Mouse (Mus musculus) limb, embryonic 11.5 days (tissue): ENCODE results near the gene Gna11. TPM values are rescaled to one million over a fixed set of nuclear protein-coding genes. Genes with fewer than 3 reads are reported as not detected.
A peak's percentile ranks its signal among the peaks of the same experiment; 100 is the strongest.

Source experiments
- ATAC-seq: fragments of 200-750 bp; cut with Nextera tagmentation; 2 replicates; pipeline ENCODE4 v1.8.0; 2017; ENCODE audit warnings: low read depth; ENCODE audit not compliant: insufficient number of reproducible peaks, low FRiP score, low TSS enrichment
- DNase-seq: peaks from one replicate; pipeline ENCODE4 v3.0.0-alpha.2; 2015; ENCODE audit warnings: low spot score
- H3K27ac ChIP-seq: fragments of 300-500 bp; sonication (generic); replicated peaks from 2 replicates; pipeline ENCODE4 v1.5.1; 2014; ENCODE audit warnings: low read depth, mild to moderate bottlenecking, low read length
- H3K27me3 ChIP-seq: fragments of 300-500 bp; sonication (generic); 2 replicates; pipeline ENCODE4 v1.6.1; 2014; ENCODE audit warnings: mild to moderate bottlenecking, low read length, mixed read lengths; ENCODE audit not compliant: control insufficient read depth, insufficient read depth
- H3K36me3 ChIP-seq: fragments of 300-500 bp; sonication (generic); 2 replicates; pipeline ENCODE4 v1.6.1; 2014; ENCODE audit warnings: mild to moderate bottlenecking, low read length, moderate library complexity, mixed read lengths; ENCODE audit not compliant: control insufficient read depth, insufficient read depth
- H3K4me1 ChIP-seq: fragments of 300-500 bp; sonication (generic); 2 replicates; pipeline ENCODE4 v1.6.1; 2014; ENCODE audit warnings: low read length, mixed read lengths; ENCODE audit not compliant: control insufficient read depth, insufficient read depth
- H3K4me2 ChIP-seq: fragments of 300-500 bp; sonication (generic); 2 replicates; pipeline ENCODE4 v1.6.1; 2014; ENCODE audit warnings: low read depth, mild to moderate bottlenecking, moderate library complexity; ENCODE audit not compliant: severe bottlenecking
- H3K4me3 ChIP-seq: fragments of 300-500 bp; sonication (generic); 2 replicates; pipeline ENCODE4 v1.5.1; 2014; ENCODE audit warnings: low read depth, low read length
- H3K9ac ChIP-seq: fragments of 300-500 bp; sonication (generic); 2 replicates; pipeline ENCODE4 v1.6.1; 2014; ENCODE audit warnings: mild to moderate bottlenecking, low read length
- H3K9me3 ChIP-seq: fragments of 300-500 bp; sonication (generic); 2 replicates; pipeline ENCODE4 v1.6.1; 2016; ENCODE audit warnings: low read length; ENCODE audit not compliant: control insufficient read depth
- WGBS: fragments of 180-500 bp; shearing (Covaris S2); extraction: QIAGEN DNeasy Blood & Tissue Kit; methylation state at CpG from one replicate; pipeline ENCODE4 v1.1.7; 2014; 5-methylcytosine and 5-hydroxymethylcytosine counted together
- microRNA-seq: library from miRNA; unstranded; fragments of <30 nt; microRNA quantifications from one replicate; pipeline ENCODE4, GENCODE M21; 2016
- polyA plus RNA-seq: library from polyadenylated mRNA; unstranded; fragments of >200 nt; fragmentation: Nextera tagmentation; extraction: Ambion mirVana; gene quantifications from 2 replicates; pipeline ENCODE4 v1.2.1, GENCODE M21; 2014

Gene Gna11
- polyA plus RNA-seq, 1 experiment from 2014 or later = 82.1 TPM

DNA sequence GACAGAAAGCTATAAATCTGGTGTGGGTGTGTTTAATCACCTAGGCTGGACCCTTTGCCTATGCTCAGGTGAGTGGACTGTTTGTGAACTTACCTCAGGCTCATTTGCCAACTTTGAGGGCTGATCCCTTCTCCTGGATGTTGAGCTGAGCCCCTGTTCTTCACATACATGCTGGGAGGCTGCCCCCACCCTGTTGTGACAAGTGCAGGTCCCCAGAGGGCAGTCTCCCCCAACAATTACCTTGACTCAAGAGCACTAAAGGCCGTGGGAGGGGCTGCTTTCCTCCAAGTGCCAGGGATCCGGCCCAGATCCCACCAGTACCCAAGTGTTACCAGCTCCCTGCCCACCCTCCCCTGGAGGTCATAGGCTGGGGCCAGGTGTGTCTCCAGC lies 59.9 kb downstream of the Gna11 start:
- WGBS = 18% methylated on average over 2 of the region's 2 CpGs
- Histone ChIP-seq H3K27me3 (peaks cover 21% of the 10 kb centered on the region), H3K4me3 (no peak overlapping the region), H3K9me3 (no peaks in the 10 kb centered on the region), H3K4me2 (no peak overlapping the region), H3K9ac (no peak overlapping the region), H3K4me1 (no peaks in the 10 kb centered on the region), H3K36me3 (peaks cover 29% of the 10 kb centered on the region), H3K27ac (no peak overlapping the region)
- DNase-seq (no peak), ATAC-seq (no peak)

DNA sequence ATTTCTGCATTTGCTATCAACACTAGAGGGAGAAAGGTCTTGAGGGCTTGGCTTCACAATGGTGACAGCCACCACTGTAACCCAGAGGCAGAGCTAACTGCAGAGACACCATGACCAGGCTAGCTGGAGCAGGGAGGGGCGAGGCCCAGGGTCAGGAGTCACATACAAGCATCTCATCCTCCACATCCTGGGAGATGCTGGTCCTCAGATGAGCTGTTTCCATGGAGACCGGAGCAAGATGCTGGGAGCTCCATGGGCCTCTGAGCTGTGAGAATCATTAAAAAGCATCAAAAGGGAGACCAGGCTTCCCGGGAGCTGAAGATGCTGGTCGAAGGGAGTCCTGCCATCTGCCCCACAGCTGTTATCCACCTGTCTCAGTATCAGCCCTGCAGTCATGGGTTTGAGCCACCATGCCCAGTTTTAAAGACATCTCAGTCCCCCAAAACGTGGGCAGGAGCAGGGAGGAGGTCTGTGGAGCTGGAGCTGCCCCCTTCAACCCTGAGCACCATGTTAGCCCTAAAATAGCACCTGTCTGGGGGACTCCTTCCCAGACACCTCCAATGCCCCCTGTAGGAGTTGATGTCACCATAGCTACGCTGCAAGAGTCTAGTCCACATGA lies 60.4 kb downstream of the Gna11 start:
- no peak for DNase-seq
- ATAC-seq = no peak
- H3K27me3 ChIP-seq = peaks cover 21% of the 10 kb centered on the region
- no peaks in the 10 kb centered on the region for H3K4me1 ChIP-seq
- no peaks in the 10 kb centered on the region for H3K9me3 ChIP-seq
- H3K4me3 ChIP-seq = no peak overlapping the region
- peaks cover 25% of the 10 kb centered on the region for H3K36me3 ChIP-seq
- no peak overlapping the region for H3K4me2 ChIP-seq
- no peak overlapping the region for H3K27ac ChIP-seq
- WGBS = 73% methylated on average over 6 of the region's 6 CpGs
- H3K9ac ChIP-seq = no peak overlapping the region

GRCm38 (mm10) chr10:81483983-81484382 lies 61.0 kb downstream of the Gna11 start:
- Histone ChIP-seq H3K4me2 (no peak overlapping the region), H3K9ac (no peak overlapping the region), H3K27me3 (peaks cover 21% of the 10 kb centered on the region), H3K9me3 (no peaks in the 10 kb centered on the region), H3K36me3 (peaks cover 23% of the 10 kb centered on the region), H3K27ac (no peak overlapping the region), H3K4me3 (no peak overlapping the region), H3K4me1 (no peaks in the 10 kb centered on the region)
- WGBS = 26% methylated on average over 8 of the region's 9 CpGs
- no peak for ATAC-seq
- peak; percentile 58 for DNase-seq

GRCm38 (mm10) chr10:81482533-81482889 lies 62.5 kb downstream of the Gna11 start, which contains the start of gene Celf5:
Gene Celf5, minus strand, starts transcription at chr10:81482709.
- peaks cover 8% of the 10 kb centered on the region for H3K36me3 ChIP-seq
- H3K4me2 ChIP-seq = peak within 1 kb of the TSS; percentile 67
- H3K9ac ChIP-seq = peak within 1 kb of the TSS; percentile 47; the same call in 1 of the 2 replicates
- H3K4me3 ChIP-seq = peak within 1 kb of the TSS; percentile 28
- no peaks in the 10 kb centered on the region for H3K9me3 ChIP-seq
- DNase-seq = peak; percentile 73
- 0% methylated on average over 33 of the region's 36 CpGs for WGBS
- no peak within 1 kb of the TSS for H3K27ac ChIP-seq
- no peak for ATAC-seq
- H3K27me3 ChIP-seq = peaks cover 21% of the 10 kb centered on the region
- H3K4me1 ChIP-seq = no peaks in the 10 kb centered on the region

DNA sequence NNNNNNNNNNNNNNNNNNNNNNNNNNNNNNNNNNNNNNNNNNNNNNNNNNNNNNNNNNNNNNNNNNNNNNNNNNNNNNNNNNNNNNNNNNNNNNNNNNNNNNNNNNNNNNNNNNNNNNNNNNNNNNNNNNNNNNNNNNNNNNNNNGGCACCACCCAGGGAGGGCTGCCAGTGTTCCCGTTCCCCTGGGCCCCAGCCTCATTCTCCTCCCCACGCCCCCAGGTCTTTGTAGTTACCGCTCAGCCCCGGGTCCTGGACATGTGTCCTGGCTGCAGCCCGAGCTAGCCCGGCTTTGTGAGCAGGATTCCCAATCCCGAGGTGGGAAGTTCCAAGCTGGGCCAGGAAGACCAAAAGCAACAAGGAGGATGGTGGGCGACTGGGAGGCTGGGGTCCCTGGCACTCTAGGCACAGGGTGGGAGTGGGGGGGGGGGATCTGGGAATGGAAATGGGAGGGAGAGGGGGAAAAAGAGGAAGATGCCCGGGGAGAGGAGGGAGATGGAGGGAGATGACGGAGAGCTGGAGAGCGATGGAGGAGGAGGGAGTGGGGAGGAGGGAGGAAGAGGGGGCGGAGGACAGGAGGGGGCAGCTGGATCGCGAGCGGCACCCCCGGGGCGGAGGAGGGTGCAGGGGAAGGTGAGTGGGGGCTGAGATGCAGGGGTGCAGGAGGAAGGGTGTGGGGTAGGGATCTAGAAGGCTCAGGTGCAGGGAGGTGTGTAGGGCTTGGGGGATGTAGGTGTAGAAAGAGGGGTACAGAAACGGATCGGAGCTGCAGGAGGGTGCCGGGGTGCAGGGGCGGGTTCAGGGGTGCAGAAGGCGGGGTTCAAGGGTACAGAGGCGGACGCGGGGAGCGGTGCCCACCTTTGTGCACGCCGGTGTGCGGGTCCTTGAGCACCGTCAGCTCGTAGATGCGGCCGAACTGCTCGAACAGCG lies 63.1 kb downstream of the Gna11 start:
- H3K9ac ChIP-seq = peak overlapping the region; percentile 47; the same call in 1 of the 2 replicates
- no peak for ATAC-seq
- no peaks in the 10 kb centered on the region for H3K9me3 ChIP-seq
- H3K36me3 ChIP-seq = peaks cover 3% of the 10 kb centered on the region; the same call in 1 of the 2 replicates
- no peak overlapping the region for H3K27ac ChIP-seq
- H3K27me3 ChIP-seq = peaks cover 26% of the 10 kb centered on the region
- no peaks in the 10 kb centered on the region for H3K4me1 ChIP-seq
- H3K4me3 ChIP-seq = peak overlapping the region; percentile 28
- DNase-seq = no peak
- WGBS = 4% methylated on average over 34 of the region's 35 CpGs
- peak overlapping the region; percentile 67 for H3K4me2 ChIP-seq

Small RNA genes within 50 kb of the gene (microRNA-seq; reads per million reads assigned to microRNA genes)
- not detected for gene Gm25595

Other genes with a start within 250 kb of the Gna11 start
- gene Cactin, start 224.1 kb downstream of the Gna11 start, polyA plus RNA-seq = 35.9 and 40.0 TPM in 2 replicates
- gene Tbxa2r, start 216.5 kb downstream of the Gna11 start, polyA plus RNA-seq = 1.7 and 1.8 TPM in 2 replicates
- not detected in 2 replicates for gene Gipc3, start 201.9 kb downstream of the Gna11 start, polyA plus RNA-seq
- 129 and 130 TPM in 2 replicates for gene Hmg20b, start 194.7 kb downstream of the Gna11 start, polyA plus RNA-seq
- 4.7 and 5.9 TPM in 2 replicates for gene Mfsd12, start 187.7 kb downstream of the Gna11 start, polyA plus RNA-seq
- gene 4930404N11Rik, start 179.4 kb downstream of the Gna11 start, polyA plus RNA-seq = 0.21 and 0.45 TPM in 2 replicates
- 107 and 119 TPM in 2 replicates for gene Fzr1, start 166.7 kb downstream of the Gna11 start, polyA plus RNA-seq
- gene Dohh, start 160.8 kb downstream of the Gna11 start, polyA plus RNA-seq = 53.7 and 55.7 TPM in 2 replicates
- gene Gm48551, start 160.7 kb downstream of the Gna11 start, polyA plus RNA-seq = 2.1 and 2.8 TPM in 2 replicates
- gene Gm48552, start 156.2 kb downstream of the Gna11 start, polyA plus RNA-seq = 0.40 and 1.0 TPM in 2 replicates
- 3.4 and 3.5 TPM in 2 replicates for gene Smim24, start 152.1 kb downstream of the Gna11 start, polyA plus RNA-seq
- 16.7 and 18.7 TPM in 2 replicates for gene Nfic, start 89.6 kb downstream of the Gna11 start, polyA plus RNA-seq
- 0.33 and 0.77 TPM in 2 replicates for gene Celf5, start 62.5 kb downstream of the Gna11 start, polyA plus RNA-seq
- 60.3 and 66.8 TPM in 2 replicates for gene Ncln, start 48.8 kb downstream of the Gna11 start, polyA plus RNA-seq
- gene S1pr4, start 45.1 kb downstream of the Gna11 start, polyA plus RNA-seq = 0.10 and 0.43 TPM in 2 replicates
- 0.99 and 1.1 TPM in 2 replicates for gene Gna15, start 21.0 kb downstream of the Gna11 start, polyA plus RNA-seq
- 259 and 343 TPM in 2 replicates for gene Aes, start 14.3 kb upstream of the Gna11 start, polyA plus RNA-seq
- 13.7 and 18.4 TPM in 2 replicates for gene Tle2, start 29.4 kb upstream of the Gna11 start, polyA plus RNA-seq
- 11.1 and 11.6 TPM in 2 replicates for gene Tle6, start 55.9 kb upstream of the Gna11 start, polyA plus RNA-seq
- 0.63 and 1.5 TPM in 2 replicates for gene BC025920, start 61.1 kb upstream of the Gna11 start, polyA plus RNA-seq
- 46.2 and 46.5 TPM in 2 replicates for gene Sirt6, start 82.6 kb upstream of the Gna11 start, polyA plus RNA-seq
- gene Ankrd24, start 83.3 kb upstream of the Gna11 start, polyA plus RNA-seq = 4.3 and 5.5 TPM in 2 replicates
- gene Gm10778, start 103.9 kb upstream of the Gna11 start, polyA plus RNA-seq = 5.5 and 6.2 TPM in 2 replicates
- gene Zfp433, start 159.6 kb upstream of the Gna11 start, polyA plus RNA-seq = 17.2 and 17.3 TPM in 2 replicates
- 10.6 and 11.9 TPM in 2 replicates for gene Gm3055, start 226.0 kb upstream of the Gna11 start, polyA plus RNA-seq